In genomic region chr14:18893947-18894445, GRCm38 (mm10) we compare ENCODE assay signal across 8 mouse cellular contexts. TPM values are rescaled to one million over a fixed set of nuclear protein-coding genes. Genes with fewer than 3 reads are reported as not detected.
DNase-seq lines count a peak whose midpoint lies in the region; ATAC-seq and TF ChIP-seq lines count a peak whose summit lies in the region.

Ube2e2 (minus strand) TSS chr14:18894267.

- no peak for TF ChIP-seq POLR2A in lung, adult 2 months (IDR thresholded peaks at IDR 0.05; ENCODE audit: borderline replicate concordance, extremely low read depth, low read depth, low read length)
- no peak for TF ChIP-seq POLR2A in brain, embryonic 14.5 days (IDR thresholded peaks at IDR 0.05; ENCODE audit: borderline replicate concordance, extremely low read depth, insufficient read depth, insufficient read length, poor library complexity, severe bottlenecking)
- no peak for TF ChIP-seq POLR2A in myocyte (IDR thresholded peaks at IDR 0.05; ENCODE audit: insufficient read length, low read depth)

- no peak for DNase-seq in lung, adult 2 months
- no peak for DNase-seq in lung, postnatal 14 days
- DNase-seq in brain, embryonic 14.5 days (ENCODE audit: low read depth): no peak
- no peak for DNase-seq in left cerebral cortex, postnatal 25 days (ENCODE audit: low spot score in 2 of 2)
- DNase-seq in spleen, postnatal 36 days (ENCODE audit: low spot score in 2 of 2): no peak
- DNase-seq in spleen, postnatal 14 days (ENCODE audit: low spot score in 2 of 2): no peak

- peak within 1 kb of the TSS; percentile 30 for H3ac ChIP-seq in myocyte (ENCODE audit: control insufficient read depth, insufficient read length)

- H3K36me3 ChIP-seq in heart, embryonic 14.5 days (ENCODE audit: control insufficient read depth, insufficient read depth, low read length): no peaks in the 10 kb centered on the region
- no peaks in the 10 kb centered on the region for H3K36me3 ChIP-seq in myocyte (ENCODE audit: control insufficient read depth, insufficient read depth)

- 0 out of 2 replicates have a peak, but pooled peaks have one; percentile 22 for ATAC-seq in heart, embryonic 14.5 days (ENCODE audit: insufficient number of reproducible peaks, insufficient read depth, low FRiP score, low read depth)

- peaks cover 22% of the 10 kb centered on the region for H3K79me2 ChIP-seq in myocyte (ENCODE audit: control insufficient read depth, insufficient read depth)

- H3K4me3 ChIP-seq in lung, adult 2 months (replicated peaks; ENCODE audit: extremely low read depth, low read depth, low read length): peak within 1 kb of the TSS; percentile 65
- peak within 1 kb of the TSS; percentile 73 to 98 for H3K4me3 ChIP-seq in heart, embryonic 14.5 days (ENCODE audit: control insufficient read depth in 1 of 2, insufficient read depth in 1 of 2, low read depth in 1 of 2, low read length in 2 of 2)
- peak within 1 kb of the TSS; percentile 61 for H3K4me3 ChIP-seq in myocyte

- H3K4me2 ChIP-seq in heart, embryonic 14.5 days (ENCODE audit: low read length): peak within 1 kb of the TSS; percentile 82
- peak within 1 kb of the TSS; percentile 67 for H3K4me2 ChIP-seq in myocyte (ENCODE audit: low read depth)

- H3K27ac ChIP-seq in heart, embryonic 14.5 days (replicated peaks in 1 of 2; ENCODE audit: control insufficient read depth in 1 of 2, insufficient read depth in 1 of 2, low read depth in 2 of 2, low read length in 2 of 2): peak within 1 kb of the TSS; percentile 23 to 81; a peak in 2 of 4 replicates

- no peaks in the 10 kb centered on the region for H3K9me3 ChIP-seq in heart, embryonic 14.5 days (ENCODE audit: control insufficient read depth, low read length)

- TF ChIP-seq CTCF in lung, adult 2 months (IDR thresholded peaks at IDR 0.05; ENCODE audit: insufficient read depth, low read length): no peak
- no peak for TF ChIP-seq CTCF in brain, embryonic 14.5 days (IDR thresholded peaks at IDR 0.05; ENCODE audit: borderline replicate concordance, extremely low read depth, insufficient read depth, insufficient read length)

- no peaks in the 10 kb centered on the region for H3K27me3 ChIP-seq in heart, embryonic 14.5 days (ENCODE audit: control insufficient read depth, insufficient read depth, low read length)
- H3K27me3 ChIP-seq in myocyte (ENCODE audit: control insufficient read depth, insufficient read depth, insufficient read length): no peaks in the 10 kb centered on the region

- 2% methylated on average over 22 of the region's 22 CpGs for WGBS in lung, adult 2 months
- WGBS in heart, embryonic 14.5 days: 4% methylated on average over 19 of the region's 22 CpGs

- peak within 1 kb of the TSS; percentile 92 for H3K9ac ChIP-seq in heart, embryonic 14.5 days (ENCODE audit: low read length)

- intact Hi-C loops in left cerebral cortex, postnatal 25 days (cut with DNase I): loop anchor here (5.0 to 10.0 kb wide), 3 partner anchors 387 to 622 kb away; partner anchors contain the start of genes Nkiras1 and Rpl15

- H3K4me1 ChIP-seq in lung, adult 2 months (ENCODE audit: control insufficient read depth, insufficient read depth, low read length): peaks cover 2% of the 10 kb centered on the region; the same call in 1 of the 2 replicates
- no peaks in the 10 kb centered on the region for H3K4me1 ChIP-seq in heart, embryonic 14.5 days (ENCODE audit: control insufficient read depth in 2 of 2, insufficient read depth in 2 of 2, low read length in 2 of 2)

TF ChIP-seq in myocyte, 11 proteins besides CTCF, POLR2A, EP300 and RAD21:
- TF ChIP-seq MYOD1 (IDR thresholded peaks at IDR 0.05; ENCODE audit: control insufficient read depth in 1 of 3, insufficient read length in 2 of 3, low read depth in 2 of 3): peak in 1 of 3 experiments; percentile 46
- TF ChIP-seq USF1 (IDR thresholded peaks at IDR 0.05; ENCODE audit: low read depth): no peak

RNA-seq across cellular contexts. Expression of gene Ube2e2, which starts in this region (rescaled TPM):
- polyA plus RNA-seq in lung, adult 2 months (2012; rRNA removed): 98.0 and 116 TPM in 2 replicates
- polyA plus RNA-seq in brain, embryonic 14.5 days (2012; rRNA removed): 121 and 126 TPM in 2 replicates
- polyA plus RNA-seq in heart, embryonic 14.5 days (2014; fragmentation: Nextera tagmentation; extraction: Ambion mirVana): 47.7 and 53.7 TPM in 2 replicates
- total RNA-seq in left cerebral cortex, postnatal 25 days (2021): 100 to 1,000 TPM; 144 to 161 TPM
- polyA plus RNA-seq in myocyte (2012; fragmentation: generic; extraction: Trizol): 37.7 TPM
